Mouse (Mus musculus): ENCODE results near the gene Spink2.

DNA sequence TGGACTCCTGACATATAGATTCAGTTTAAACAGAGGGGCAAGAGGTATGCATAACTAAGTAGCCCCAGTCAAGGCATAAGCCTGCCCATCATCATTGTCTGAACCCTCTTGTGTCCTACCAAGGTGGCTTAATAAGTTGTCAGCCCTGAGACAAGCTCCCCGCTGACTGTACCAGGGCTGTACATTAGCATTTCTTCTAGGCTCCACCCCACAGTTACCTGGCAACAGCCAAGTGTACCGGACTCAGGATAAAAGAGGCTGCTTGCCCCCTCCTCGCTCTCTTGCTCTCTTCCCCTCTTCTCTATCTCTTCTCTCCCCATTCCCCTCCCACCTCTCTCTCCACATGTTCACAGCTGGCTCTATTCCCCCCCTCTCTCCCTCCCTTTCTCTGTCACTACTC, 23.6 kb upstream of the Spink2 start:
- TF ChIP-seq POLR2A (IDR thresholded peaks at IDR 0.05; ENCODE audit: low read depth, low read length) (no peak), CTCF (IDR thresholded peaks at IDR 0.05; ENCODE audit: borderline replicate concordance, insufficient read depth, low read length) (no peak)

All from embryonic fibroblast, embryonic 13.5 days (primary cell).